Mouse (Mus musculus) gastrocnemius, postnatal 4 days (tissue): ENCODE results near the gene 0610040J01Rik. TPM values are rescaled to one million over a fixed set of nuclear protein-coding genes. Genes with fewer than 3 reads are reported as not detected.
"Not testable (repeated sequence)": the region's sequence is repeated elsewhere in the genome, so short reads cannot be mapped to it uniquely, and the experiment has no call there.

Experiments
- DNase-seq, 2 experiments: peaks; one replicate each; pipeline ENCODE4 v3.0.0; 2021 to 2022; ENCODE audit warnings: low spot score in 2 of 2, mixed read lengths in 2 of 2
- total RNA-seq, 2 experiments: library from RNA; stranded (reverse); gene quantifications; 2 replicates each; pipeline ENCODE4 v1.2.3; 2021

The 0610040J01Rik gene
- total RNA-seq, 2 experiments from 2014 or later: 1.0 to 1.1 TPM

GRCm38 (mm10) chr5:63897001-63897819 is 85.0 kb downstream of the 0610040J01Rik start:
- DNase-seq: not testable (repeated sequence)

GRCm38 (mm10) chr5:63897820-63898110 is 85.6 kb downstream of the 0610040J01Rik start:
- DNase-seq: no peak

DNA sequence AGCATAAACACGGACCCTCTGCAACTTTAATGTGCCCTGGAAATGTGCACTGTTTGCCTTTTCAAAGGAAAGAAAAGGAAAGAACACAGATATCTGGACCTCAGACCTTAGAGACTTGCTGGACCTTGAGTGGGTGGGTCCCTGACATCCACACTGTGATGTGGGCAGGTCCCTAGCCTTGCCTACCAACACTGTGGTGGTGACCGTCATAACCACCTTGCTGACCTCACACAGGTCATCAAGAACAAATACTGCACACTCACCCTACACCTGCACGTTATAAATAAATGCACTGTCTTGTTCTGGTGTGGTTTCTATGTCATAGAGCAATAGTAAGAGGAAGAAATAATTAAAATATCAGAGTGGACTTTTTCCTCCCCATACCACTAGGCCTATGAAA is 91.2 kb downstream of the 0610040J01Rik start:
- DNase-seq: no peak

- peak; percentile 51 to 72 for DNase-seq
These were observed 94.3 kb downstream of the 0610040J01Rik start for GRCm38 (mm10) chr5:63906149-63907093.

DNA sequence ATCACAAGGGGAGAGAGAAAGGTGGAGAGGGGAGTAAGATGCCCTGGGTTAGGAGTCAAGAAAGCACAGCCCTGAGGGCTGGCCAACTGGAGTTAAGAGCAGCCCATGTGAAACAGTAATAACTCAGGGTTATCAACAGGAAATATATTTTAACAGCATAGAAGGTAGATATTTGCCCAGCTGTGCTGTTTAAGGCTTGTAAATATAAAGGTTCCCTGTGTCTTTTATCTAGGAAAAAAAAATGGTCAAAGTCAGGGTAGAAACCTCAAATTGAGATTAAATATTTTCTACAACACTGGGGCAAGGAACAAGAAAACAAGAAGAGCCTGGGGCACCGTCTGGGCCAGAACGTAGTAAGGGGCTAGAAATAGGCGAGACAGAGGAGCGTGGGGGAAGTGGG is 95.3 kb downstream of the 0610040J01Rik start:
- no peak for DNase-seq

- DNase-seq: no peak
These were observed 98.2 kb downstream of the 0610040J01Rik start for GRCm38 (mm10) chr5:63910171-63910960.

DNA sequence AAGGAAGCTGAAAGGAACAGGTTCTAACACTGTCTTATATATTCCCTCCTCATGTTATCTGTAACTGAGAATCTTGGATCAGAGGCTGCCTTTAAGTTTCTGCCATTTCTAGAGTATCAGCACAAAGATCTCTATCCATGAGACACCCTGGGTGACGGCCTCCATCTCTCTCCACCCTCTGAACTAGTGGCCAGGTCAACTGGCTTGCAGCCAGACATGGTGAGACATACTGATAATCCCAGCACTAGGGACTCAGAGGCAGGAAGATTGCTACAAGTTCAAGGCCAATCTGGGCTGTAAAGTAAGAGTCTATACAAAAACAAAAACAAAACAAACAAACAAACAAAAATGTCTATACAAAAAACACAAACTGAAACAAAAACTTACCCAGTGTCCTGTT is 102.7 kb downstream of the 0610040J01Rik start:
- DNase-seq: no peak

GRCm38 (mm10) chr5:63916457-63917139 is 104.4 kb downstream of the 0610040J01Rik start:
- no peak for DNase-seq

DNA sequence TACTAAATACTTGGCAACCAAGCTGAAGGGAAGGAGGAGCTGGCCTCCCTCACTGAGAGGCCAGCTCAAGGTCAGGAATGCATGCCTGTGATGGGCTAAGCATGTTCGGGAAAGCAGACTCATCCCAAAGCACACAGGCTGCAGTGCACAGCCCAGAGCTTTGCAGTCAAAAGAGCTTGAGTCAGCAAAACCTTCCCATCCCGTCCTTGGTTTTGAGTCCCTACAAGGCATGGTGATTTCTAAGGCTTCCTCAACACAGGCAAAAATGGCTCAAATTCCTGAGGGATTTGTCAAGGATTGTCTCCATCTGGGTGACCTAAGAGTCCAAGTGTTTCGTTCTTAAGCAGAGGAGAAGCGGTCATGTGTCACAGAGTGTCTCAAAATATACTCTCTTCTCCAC is 106.0 kb downstream of the 0610040J01Rik start:
- DNase-seq: no peak

- no peak for DNase-seq
These were observed 111.3 kb downstream of the 0610040J01Rik start for GRCm38 (mm10) chr5:63923305-63924025.

DNA sequence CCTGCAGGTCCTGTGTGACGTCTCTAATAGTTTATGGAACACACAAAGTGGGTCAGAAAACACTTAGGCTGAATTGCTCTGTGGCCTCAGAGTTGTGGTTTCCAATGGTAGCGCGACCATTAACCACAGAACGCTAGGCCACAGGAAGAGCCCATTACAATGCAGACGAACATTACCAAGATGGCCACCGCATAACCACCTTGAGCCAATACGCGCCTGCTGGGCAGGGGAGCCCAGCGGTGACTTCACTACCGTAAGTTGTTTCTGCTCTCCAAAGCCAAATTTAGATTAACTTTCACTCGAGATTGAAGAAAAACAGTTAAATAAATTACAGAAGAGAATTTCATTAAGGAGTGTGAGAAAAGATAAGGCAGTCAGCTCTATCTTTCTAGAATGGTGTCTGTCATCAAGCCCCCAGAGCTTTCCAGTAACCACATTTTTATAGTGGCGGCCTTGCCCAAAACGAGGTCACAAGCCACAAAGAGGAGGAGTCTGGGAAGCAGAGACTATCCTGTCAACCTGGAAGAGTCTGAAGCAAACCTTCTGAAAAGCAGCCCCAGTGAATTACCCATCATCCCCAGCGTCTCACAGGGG is 113.0 kb downstream of the 0610040J01Rik start:
- no peak for DNase-seq

DNA sequence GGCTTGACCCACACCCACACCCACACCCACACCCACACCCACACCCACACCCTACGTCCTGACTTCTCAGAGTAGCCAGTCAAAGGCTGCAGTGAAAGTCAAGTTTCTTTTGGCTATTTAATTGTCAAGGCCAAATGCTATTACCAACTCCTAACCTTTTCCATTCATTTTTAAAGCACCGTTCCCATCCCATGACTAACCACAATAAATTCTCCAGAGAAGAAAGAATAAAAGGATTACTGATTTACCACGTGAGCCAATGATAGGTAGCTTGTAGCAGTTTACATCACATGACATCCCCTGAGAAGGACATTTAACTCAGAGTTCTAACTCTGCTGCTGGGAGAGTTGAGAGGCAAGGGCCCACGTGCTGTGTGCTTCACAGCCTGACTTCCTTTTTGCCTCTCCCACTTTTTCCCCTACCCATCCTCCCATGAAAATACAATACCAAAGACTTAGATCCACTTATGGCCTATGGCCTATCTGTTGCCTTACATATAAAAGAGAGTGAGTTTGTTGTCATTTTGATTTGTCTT is 118.7 kb downstream of the 0610040J01Rik start:
- DNase-seq: no peak

DNA sequence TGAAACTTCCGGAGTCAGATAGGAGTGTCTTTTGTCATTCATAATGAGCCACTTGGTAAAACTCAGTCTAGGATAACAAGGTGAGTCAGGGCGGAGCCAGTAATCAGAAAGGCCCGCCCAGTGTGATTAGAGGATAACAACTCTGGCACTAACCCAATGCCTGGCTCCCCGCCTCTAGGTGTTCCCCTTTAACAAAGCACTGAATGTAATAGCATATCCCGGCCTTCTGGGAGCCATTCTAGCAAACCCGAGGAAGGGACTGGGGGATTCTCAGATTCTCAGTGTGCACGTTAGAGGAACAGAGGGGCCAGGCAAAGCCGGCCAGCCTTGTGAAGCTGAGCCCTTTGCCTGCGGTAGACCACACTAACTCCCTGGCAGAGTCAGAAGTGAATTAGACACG is 120.7 kb downstream of the 0610040J01Rik start:
- no peak for DNase-seq

DNA sequence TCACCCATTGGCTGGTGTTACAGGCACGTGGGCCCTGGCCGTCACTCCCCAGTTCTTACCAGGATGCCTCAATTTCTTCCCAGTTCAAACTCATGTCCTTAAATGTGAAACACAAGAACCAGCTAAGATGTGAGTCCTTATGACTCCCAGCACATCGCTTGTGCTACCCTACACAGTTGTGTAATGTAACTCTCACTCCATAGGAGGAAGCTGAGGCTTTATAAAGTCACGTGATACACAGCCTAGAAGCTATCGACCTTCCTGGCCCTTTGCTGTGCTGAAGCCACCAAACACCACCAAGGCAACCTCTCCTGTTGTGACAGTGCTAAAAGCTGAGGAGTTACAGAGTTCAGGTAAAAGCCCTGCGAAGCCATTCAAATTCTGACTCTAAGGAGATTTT is 123.4 kb downstream of the 0610040J01Rik start:
- no peak for DNase-seq

DNA sequence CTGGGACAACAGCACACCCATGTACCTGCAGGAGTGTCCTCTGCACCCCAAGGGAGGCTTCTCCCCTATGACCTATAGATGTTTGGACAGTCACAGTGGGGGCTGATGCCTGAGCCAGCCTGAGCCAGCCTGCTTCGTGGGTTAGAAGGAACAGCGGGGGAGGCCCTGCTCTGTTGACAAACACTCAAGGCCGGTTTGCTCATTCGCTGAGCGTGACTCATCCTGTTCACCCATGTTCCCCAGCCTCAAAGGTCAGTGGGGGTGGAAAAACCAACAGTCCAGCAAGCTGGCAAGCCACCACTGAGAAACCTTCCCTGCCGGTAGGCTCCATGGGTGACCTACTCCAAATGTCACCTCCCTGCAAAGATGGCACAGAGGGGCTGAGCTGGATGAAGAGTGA is 124.6 kb downstream of the 0610040J01Rik start:
- DNase-seq: no peak

DNA sequence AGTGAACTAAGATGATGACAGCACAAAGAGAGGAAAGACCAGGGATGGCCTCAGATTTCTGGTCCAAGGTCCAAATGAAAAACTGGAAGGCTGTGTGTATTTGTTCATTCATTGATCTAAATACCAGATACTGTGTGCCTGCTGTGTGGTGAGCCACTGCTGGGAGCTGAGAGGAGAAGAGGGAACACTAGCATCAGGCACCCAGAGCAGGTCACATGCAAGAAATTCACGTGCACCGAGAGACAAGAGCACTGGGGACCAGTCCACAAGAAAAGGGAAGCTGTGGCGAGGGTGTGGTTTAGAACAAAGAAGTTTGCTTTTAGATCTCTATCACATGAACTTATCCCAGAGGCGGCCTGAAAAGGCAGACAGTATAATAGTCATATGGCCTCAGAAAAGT is 126.4 kb downstream of the 0610040J01Rik start:
- DNase-seq: no peak

GRCm38 (mm10) chr5:63941891-63942290 is 129.7 kb downstream of the 0610040J01Rik start:
- no peak for DNase-seq

DNA sequence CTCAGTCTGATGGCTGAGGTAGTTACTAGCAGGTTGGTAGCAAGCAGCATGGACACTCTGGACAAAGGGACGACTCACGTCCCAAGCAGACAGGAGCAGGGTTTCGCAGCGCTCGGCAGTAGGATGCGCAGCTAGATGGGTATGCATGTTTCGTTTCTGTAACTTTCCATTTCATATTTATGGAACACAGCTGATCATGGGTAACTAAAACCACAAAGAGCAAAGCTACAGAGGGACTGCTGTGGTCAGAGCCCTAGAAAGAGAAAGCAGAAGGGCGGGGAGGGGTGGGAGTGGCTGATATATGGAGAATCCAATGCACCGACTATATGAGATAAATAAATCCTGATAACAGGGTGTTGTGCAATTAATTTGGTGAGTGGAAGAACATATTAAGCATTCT is 131.1 kb downstream of the 0610040J01Rik start:
- no peak for DNase-seq

- no peak for DNase-seq
These were observed 135.4 kb downstream of the 0610040J01Rik start for GRCm38 (mm10) chr5:63947526-63947925.
